Mouse (Mus musculus) forelimb bud, embryonic 11.5 days (tissue): ENCODE data around the gene Stk39.

Source experiments
- DNase-seq: peaks from one replicate; pipeline ENCODE4 v3.0.0-alpha.2; 2012; ENCODE audit warnings: low read depth, low spot score

Gene Stk39

GRCm38 (mm10) chr2:68382394-68383059 lies 89.5 kb downstream of the Stk39 start:
- no peak for DNase-seq

GRCm38 (mm10) chr2:68381881-68382280 lies 90.2 kb downstream of the Stk39 start:
- DNase-seq: no peak

GRCm38 (mm10) chr2:68381205-68381604 lies 90.9 kb downstream of the Stk39 start:
- DNase-seq: no peak

- DNase-seq: no peak
Observed at GRCm38 (mm10) chr2:68379631-68380030, 92.4 kb downstream of the Stk39 start.

GRCm38 (mm10) chr2:68378319-68378718 lies 93.7 kb downstream of the Stk39 start:
- no peak for DNase-seq

GRCm38 (mm10) chr2:68377251-68377681 lies 94.8 kb downstream of the Stk39 start:
- no peak for DNase-seq

GRCm38 (mm10) chr2:68376660-68377059 lies 95.4 kb downstream of the Stk39 start:
- no peak for DNase-seq

GRCm38 (mm10) chr2:68374202-68374601 lies 97.9 kb downstream of the Stk39 start:
- no peak for DNase-seq

- DNase-seq: no peak
Observed at GRCm38 (mm10) chr2:68371912-68372311, 100.2 kb downstream of the Stk39 start.

GRCm38 (mm10) chr2:68370326-68370725 lies 101.7 kb downstream of the Stk39 start:
- DNase-seq: no peak

GRCm38 (mm10) chr2:68369080-68369479 lies 103.0 kb downstream of the Stk39 start:
- no peak for DNase-seq

- no peak for DNase-seq
Observed at GRCm38 (mm10) chr2:68367944-68368343, 104.1 kb downstream of the Stk39 start.

GRCm38 (mm10) chr2:68366897-68367193 lies 105.2 kb downstream of the Stk39 start:
- DNase-seq: no peak

- no peak for DNase-seq
Observed at GRCm38 (mm10) chr2:68366091-68366896, 105.8 kb downstream of the Stk39 start.

- DNase-seq: no peak
Observed at GRCm38 (mm10) chr2:68365504-68365903, 106.6 kb downstream of the Stk39 start.

GRCm38 (mm10) chr2:68364181-68364900 lies 107.7 kb downstream of the Stk39 start:
- DNase-seq: peak; percentile 56

- DNase-seq: no peak
Observed at GRCm38 (mm10) chr2:68363159-68363558, 108.9 kb downstream of the Stk39 start.

GRCm38 (mm10) chr2:68361701-68362100 lies 110.4 kb downstream of the Stk39 start:
- no peak for DNase-seq

- DNase-seq: peak; percentile 72
Observed at GRCm38 (mm10) chr2:68350621-68351020, 121.4 kb downstream of the Stk39 start.

GRCm38 (mm10) chr2:68349593-68350383 lies 122.3 kb downstream of the Stk39 start:
- DNase-seq: peak; percentile 86

- DNase-seq: no peak
Observed at GRCm38 (mm10) chr2:68348966-68349365, 123.1 kb downstream of the Stk39 start.
